Comparison of ENCODE assay signal across 8 mouse cellular contexts in genomic region chr2:29620301-29620827, GRCm38 (mm10). TPM values are rescaled to one million over a fixed set of nuclear protein-coding genes. Genes with fewer than 3 reads are reported as not detected.
DNase-seq lines count a peak whose midpoint lies in the region; ATAC-seq and TF ChIP-seq lines count a peak whose summit lies in the region.

No protein-coding gene starts in this region.

- H3K4me3 ChIP-seq in lung, embryonic 15.5 days, result peak overlapping the region; percentile 79
- peak overlapping the region; percentile 73 for H3K4me3 ChIP-seq in forebrain, embryonic 14.5 days (ENCODE audit: low read depth, low read length)
- H3K4me3 ChIP-seq in liver, embryonic 11.5 days (ENCODE audit: low read depth, low read length), result peak overlapping the region; percentile 88

- no peak for ATAC-seq in lung, embryonic 15.5 days (ENCODE audit: borderline replicate concordance, extremely low read depth, low FRiP score, low TSS enrichment)
- peak; percentile 65 for ATAC-seq in forebrain, embryonic 14.5 days
- ATAC-seq in liver, embryonic 11.5 days (replicated peaks; ENCODE audit: low FRiP score), result no peak

- no peaks in the 10 kb centered on the region for H3K36me3 ChIP-seq in lung, embryonic 15.5 days
- H3K36me3 ChIP-seq in forebrain, embryonic 14.5 days (ENCODE audit: control insufficient read depth, insufficient read depth, low read length), result no peaks in the 10 kb centered on the region
- H3K36me3 ChIP-seq in liver, embryonic 11.5 days (ENCODE audit: control insufficient read depth, insufficient read depth, low read length), result no peaks in the 10 kb centered on the region

- DNase-seq in lung, postnatal 25 days (ENCODE audit: low spot score), result no peak
- DNase-seq in brain, embryonic 14.5 days (ENCODE audit: low read depth), result peak; percentile 82
- peak; percentile 77 for DNase-seq in forebrain, embryonic 14.5 days (ENCODE audit: low spot score)
- no peak for DNase-seq in liver, embryonic 11.5 days (ENCODE audit: low spot score)
- DNase-seq in thymus, postnatal 25 days, result peak; percentile 48
- DNase-seq in left cerebral cortex, adult 11 months (ENCODE audit: low spot score), result no peak
- no peak for DNase-seq in natural killer cell, adult 2 months (ENCODE audit: low spot score in 2 of 2)

- TF ChIP-seq CTCF in brain, embryonic 14.5 days (IDR thresholded peaks at IDR 0.05; ENCODE audit: borderline replicate concordance, extremely low read depth, insufficient read depth, insufficient read length), result no peak

- peak overlapping the region; percentile 74 for H3K4me2 ChIP-seq in lung, embryonic 15.5 days
- H3K4me2 ChIP-seq in forebrain, embryonic 14.5 days (ENCODE audit: low read length), result peak overlapping the region; percentile 75
- peak overlapping the region; percentile 78 for H3K4me2 ChIP-seq in liver, embryonic 11.5 days

- no peak for TF ChIP-seq POLR2A in brain, embryonic 14.5 days (IDR thresholded peaks at IDR 0.05; ENCODE audit: borderline replicate concordance, extremely low read depth, insufficient read depth, insufficient read length, poor library complexity, severe bottlenecking)

- peak overlapping the region; percentile 81 for H3K27ac ChIP-seq in lung, embryonic 15.5 days
- peak overlapping the region; percentile 91 for H3K27ac ChIP-seq in forebrain, embryonic 14.5 days (ENCODE audit: low read depth, low read length)
- H3K27ac ChIP-seq in liver, embryonic 11.5 days (ENCODE audit: low read depth, low read length), result peak overlapping the region; percentile 86

- H3K9me3 ChIP-seq in lung, embryonic 15.5 days, result no peaks in the 10 kb centered on the region
- H3K9me3 ChIP-seq in forebrain, embryonic 14.5 days (replicated peaks; ENCODE audit: control insufficient read depth, low read length), result no peaks in the 10 kb centered on the region
- H3K9me3 ChIP-seq in liver, embryonic 11.5 days (ENCODE audit: control insufficient read depth, low read length), result no peaks in the 10 kb centered on the region

- peaks cover 14% of the 10 kb centered on the region for H3K4me1 ChIP-seq in lung, embryonic 15.5 days
- H3K4me1 ChIP-seq in forebrain, embryonic 14.5 days (ENCODE audit: control insufficient read depth, insufficient read depth, low read length), result peaks cover 13% of the 10 kb centered on the region
- H3K4me1 ChIP-seq in liver, embryonic 11.5 days (replicated peaks; ENCODE audit: control insufficient read depth, insufficient read depth, low read length), result peaks cover 49% of the 10 kb centered on the region

- no peaks in the 10 kb centered on the region for H3K27me3 ChIP-seq in lung, embryonic 15.5 days
- H3K27me3 ChIP-seq in forebrain, embryonic 14.5 days (replicated peaks; ENCODE audit: control insufficient read depth, insufficient read depth, low read length), result no peaks in the 10 kb centered on the region
- no peaks in the 10 kb centered on the region for H3K27me3 ChIP-seq in liver, embryonic 11.5 days (replicated peaks; ENCODE audit: control insufficient read depth, insufficient read depth, low read length)

- H3K9ac ChIP-seq in lung, embryonic 15.5 days, result peak overlapping the region; percentile 87
- H3K9ac ChIP-seq in forebrain, embryonic 14.5 days (ENCODE audit: low read length), result peak overlapping the region; percentile 91
- peak overlapping the region; percentile 93 for H3K9ac ChIP-seq in liver, embryonic 11.5 days (ENCODE audit: low read depth, low read length)

- WGBS in lung, embryonic 15.5 days, result under 1% methylated on average over 15 of the region's 15 CpGs
- under 1% methylated on average over 15 of the region's 15 CpGs for WGBS in forebrain, embryonic 14.5 days
- 3% methylated on average over 15 of the region's 15 CpGs for WGBS in liver, embryonic 11.5 days

RNA-seq across cellular contexts. Expression of gene Rapgef1, which starts 0.8 kb away (rescaled TPM):
- polyA plus RNA-seq in lung, embryonic 15.5 days (2015; fragmentation: Nextera tagmentation; extraction: Ambion mirVana), result 14.2 and 15.0 TPM in 2 replicates
- 94.9 and 101 TPM in 2 replicates for polyA plus RNA-seq in brain, embryonic 14.5 days (2012; rRNA removed)
- polyA plus RNA-seq in forebrain, embryonic 14.5 days (2014; fragmentation: Nextera tagmentation; extraction: Ambion mirVana), result 17.3 and 19.9 TPM in 2 replicates
- 15.2 and 16.5 TPM in 2 replicates for polyA plus RNA-seq in liver, embryonic 11.5 days (2014; fragmentation: Nextera tagmentation; extraction: Ambion mirVana)

Comparison
In these comparisons a context has a peak if more than half of its experiments do, and no peak if none do; other contexts are left out.
1. DNase-seq: peak in brain, embryonic 14.5 days (single experiment), forebrain, embryonic 14.5 days (single experiment) and thymus, postnatal 25 days (single experiment); none in lung, postnatal 25 days (single experiment), liver, embryonic 11.5 days (single experiment), left cerebral cortex, adult 11 months (single experiment) and natural killer cell, adult 2 months (0 of 2).
2. Peak in every context shown above with its lines, with median percentiles within 50 percentile points of each other: H3K27ac ChIP-seq, H3K4me2 ChIP-seq, H3K4me3 ChIP-seq and H3K9ac ChIP-seq.